In the genomic region with DNA sequence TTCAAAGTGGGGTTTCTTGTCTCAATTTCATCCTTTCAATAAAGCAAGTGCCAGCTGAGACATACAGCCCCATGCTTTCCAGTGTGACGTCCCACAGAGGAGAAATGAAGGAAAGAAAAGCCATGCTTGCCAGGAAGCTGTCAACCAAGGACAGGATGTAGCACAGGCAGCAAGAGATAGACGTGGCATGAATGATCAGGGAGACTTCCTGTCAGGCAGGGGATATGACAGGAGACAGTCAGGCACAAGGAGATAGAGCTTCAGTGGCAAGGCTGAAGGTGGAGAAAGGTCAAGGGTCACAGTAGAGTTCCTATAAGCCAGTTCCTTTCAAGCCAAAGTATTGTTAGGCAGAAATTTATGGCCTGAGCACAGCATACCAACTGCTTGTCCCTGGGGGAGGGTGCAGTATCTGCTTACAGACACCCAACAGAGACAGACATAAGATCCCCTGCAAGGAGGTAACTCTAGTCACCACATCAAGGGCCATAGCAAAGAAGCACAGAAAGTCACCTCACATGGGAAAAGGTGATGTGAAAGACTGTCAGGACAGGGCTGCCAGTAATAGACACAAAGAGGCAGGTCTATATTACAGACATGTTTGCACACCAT, we compare ENCODE assay signal across 20 mouse cellular contexts. TPM values are rescaled to one million over a fixed set of nuclear protein-coding genes. Genes with fewer than 3 reads are reported as not detected.
DNase-seq lines count a peak whose midpoint lies in the region; ATAC-seq and TF ChIP-seq lines count a peak whose summit lies in the region.
"Had no signal": no experiment of that assay in that cellular context is flagged by ENCODE, and none has a peak within 500 bp of the region (broad histone marks: within the 10 kb centered on the region; RNA-seq: fewer than 3 reads in every experiment).

No protein-coding gene starts in this region.

- no peaks in the 10 kb centered on the region for H3K36me3 ChIP-seq in kidney, embryonic 15.5 days
- H3K36me3 ChIP-seq in testis, adult 2 months (ENCODE audit: control insufficient read depth, insufficient read depth, low read length), result no peaks in the 10 kb centered on the region
- H3K36me3 ChIP-seq: embryonic facial prominence, embryonic 13.5 days; forebrain, embryonic 12.5 days; limb, embryonic 15.5 days; stomach, embryonic 15.5 days had no signal

- TF ChIP-seq CTCF in testis, adult 2 months (IDR thresholded peaks at IDR 0.05; ENCODE audit: control insufficient read depth, insufficient read depth, insufficient replicate concordance, low read depth, low read length), result no peak

- no peaks in the 10 kb centered on the region for H3K27me3 ChIP-seq in kidney, embryonic 15.5 days
- H3K27me3 ChIP-seq in testis, adult 2 months (ENCODE audit: control insufficient read depth, insufficient read depth, low read length), result no peaks in the 10 kb centered on the region
- H3K27me3 ChIP-seq: embryonic facial prominence, embryonic 13.5 days; forebrain, embryonic 12.5 days; limb, embryonic 15.5 days; stomach, embryonic 15.5 days had no signal

- WGBS in kidney, embryonic 15.5 days, result 10% methylated on average over 2 of the region's 2 CpGs

- H3K4me3 ChIP-seq in kidney, embryonic 15.5 days (replicated peaks), result no peak overlapping the region
- peak overlapping the region; percentile 26 for H3K4me3 ChIP-seq in testis, adult 2 months (ENCODE audit: control insufficient read depth, low read depth, low read length)
- H3K4me3 ChIP-seq: embryonic facial prominence, embryonic 13.5 days; forebrain, embryonic 12.5 days; heart, adult 2 months; limb, embryonic 15.5 days; stomach, embryonic 15.5 days had no signal

- peak; percentile 87 for ATAC-seq in kidney, embryonic 15.5 days (replicated peaks; ENCODE audit: low FRiP score)
- no peak for ATAC-seq in cerebellum, adult (ENCODE audit: insufficient number of reproducible peaks, low FRiP score, low TSS enrichment)
- ATAC-seq: Patski had no signal

- DNase-seq in kidney, adult 11 months, result no peak
- DNase-seq in testis, postnatal 10 days (ENCODE audit: low spot score), result no peak
- DNase-seq in embryo, embryonic 9.5 days (ENCODE audit: extremely low spot score), result peak; percentile 8
- DNase-seq in skeletal muscle tissue, adult 2 months (ENCODE audit: low read depth, low spot score), result peak; percentile 23
- DNase-seq in adrenal gland, adult 18-20 months (ENCODE audit: low spot score in 2 of 2), result no peak
- DNase-seq: cerebellum, adult 9-11 months; heart, adult 2 months; midbrain, embryonic 14.5 days; thymus, postnatal 4 days had no signal

- no peaks in the 10 kb centered on the region for H3K9me3 ChIP-seq in kidney, embryonic 15.5 days (replicated peaks)
- H3K9me3 ChIP-seq: embryonic facial prominence, embryonic 13.5 days; forebrain, embryonic 12.5 days; limb, embryonic 15.5 days; stomach, embryonic 15.5 days had no signal

- no peak overlapping the region for H3K9ac ChIP-seq in kidney, embryonic 15.5 days
- H3K9ac ChIP-seq: embryonic facial prominence, embryonic 13.5 days; forebrain, embryonic 12.5 days; limb, embryonic 15.5 days; stomach, embryonic 15.5 days had no signal

- TF ChIP-seq POLR2A in testis, adult 2 months (IDR thresholded peaks at IDR 0.05; ENCODE audit: control insufficient read depth, low read depth, low read length), result no peak

- H3K4me2 ChIP-seq in kidney, embryonic 15.5 days, result no peak overlapping the region
- H3K4me2 ChIP-seq: embryonic facial prominence, embryonic 13.5 days; forebrain, embryonic 12.5 days; limb, embryonic 15.5 days; stomach, embryonic 15.5 days had no signal

- peaks cover 15% of the 10 kb centered on the region for H3K4me1 ChIP-seq in kidney, embryonic 15.5 days
- H3K4me1 ChIP-seq in testis, adult 2 months (ENCODE audit: control insufficient read depth, insufficient read depth, low read length), result no peaks in the 10 kb centered on the region; the same call in 1 of the 2 replicates
- H3K4me1 ChIP-seq: limb, embryonic 15.5 days; stomach, embryonic 15.5 days had no signal

- peak overlapping the region; percentile 41 for H3K27ac ChIP-seq in kidney, embryonic 15.5 days
- H3K27ac ChIP-seq in testis, adult 2 months (ENCODE audit: control insufficient read depth, insufficient read depth, low read depth, low read length), result no peak overlapping the region
- H3K27ac ChIP-seq: embryonic facial prominence, embryonic 13.5 days; forebrain, embryonic 12.5 days; heart, adult 2 months; limb, embryonic 15.5 days; stomach, embryonic 15.5 days had no signal

RNA-seq across cellular contexts. Expression of a gene that starts 8.6 kb away (rescaled TPM):
- 1.1 and 1.5 TPM in 2 replicates for polyA plus RNA-seq in kidney, embryonic 15.5 days (2015; fragmentation: Nextera tagmentation; extraction: Ambion mirVana)
- 39.2 and 51.0 TPM in 2 replicates for polyA plus RNA-seq in testis, adult 2 months (2012; rRNA removed)
- total RNA-seq in adrenal gland, adult 18-20 months (2021), result 1 to 10 TPM in 1 of 2 experiments, under 1 TPM in 1; 0.46 to 1.4 TPM
- polyA plus RNA-seq: Patski; small intestine, adult 2 months had no signal

RNA-seq across cellular contexts. Expression of a gene that starts 28.9 kb away (rescaled TPM):
- polyA plus RNA-seq in kidney, embryonic 15.5 days (2015; fragmentation: Nextera tagmentation; extraction: Ambion mirVana), result 1.5 and 1.6 TPM in 2 replicates
- polyA plus RNA-seq in testis, adult 2 months (2012; rRNA removed), result 0.09 and 0.12 TPM in 2 replicates
- 1 to 10 TPM in 1 of 2 experiments, under 1 TPM in 1; 0.32 to 1.4 TPM for total RNA-seq in adrenal gland, adult 18-20 months (2021)
- total RNA-seq: heart, adult 2 months; hematopoietic stem cell, adult 5-6 weeks had no signal
- polyA plus RNA-seq: heart, adult 2 months; intestine, embryonic 14.5 days; Patski; small intestine, adult 2 months had no signal

Comparison
In these comparisons a context has a peak if more than half of its experiments do, and no peak if none do; other contexts are left out.
1. DNase-seq: peak in embryo, embryonic 9.5 days (single experiment) and skeletal muscle tissue, adult 2 months (single experiment); none in kidney, adult 11 months (single experiment), testis, postnatal 10 days (single experiment) and adrenal gland, adult 18-20 months (0 of 2).
2. RNA of a gene that starts 8.6 kb away (polyA plus RNA-seq): 39.2 to 51.0 TPM in testis, adult 2 months; 1.1 to 1.5 TPM in kidney, embryonic 15.5 days; every median in the first group is over 10 times any median in the second.